Mouse (Mus musculus): ENCODE measurements at regions not wholly inside any gene's neighbourhood (a gene's known extent, or its start where the extent isn't known, plus 50 kb on each side); places are given as distances from the start of the nearest gene placed in this dataset.

GRCm38 (mm10) chr1:122607309-122607708 lies 1039.5 kb upstream of the Ddx18 start:
- Histone ChIP-seq H3K4me2 (replicated peaks) (no peak overlapping the region), H3K36me3 (replicated peaks; ENCODE audit: control insufficient read depth, insufficient read depth) (no peaks in the 10 kb centered on the region), H3K27ac (no peak overlapping the region), H3K27me3 (ENCODE audit: control insufficient read depth, insufficient read depth, low read length) (no peaks in the 10 kb centered on the region), H3K4me1 (replicated peaks; ENCODE audit: control insufficient read depth, insufficient read depth, low read length) (no peaks in the 10 kb centered on the region), H3K9ac (no peak overlapping the region), H3K4me3 (replicated peaks; ENCODE audit: low read length) (no peak overlapping the region), H3K9me3 (ENCODE audit: control insufficient read depth, low read length) (no peaks in the 10 kb centered on the region)
- ATAC-seq (ENCODE audit: low FRiP score) (no peak), DNase-seq (ENCODE audit: low spot score) (no peak)
- WGBS, result 36% methylated on average over 3 of the region's 3 CpGs

DNA sequence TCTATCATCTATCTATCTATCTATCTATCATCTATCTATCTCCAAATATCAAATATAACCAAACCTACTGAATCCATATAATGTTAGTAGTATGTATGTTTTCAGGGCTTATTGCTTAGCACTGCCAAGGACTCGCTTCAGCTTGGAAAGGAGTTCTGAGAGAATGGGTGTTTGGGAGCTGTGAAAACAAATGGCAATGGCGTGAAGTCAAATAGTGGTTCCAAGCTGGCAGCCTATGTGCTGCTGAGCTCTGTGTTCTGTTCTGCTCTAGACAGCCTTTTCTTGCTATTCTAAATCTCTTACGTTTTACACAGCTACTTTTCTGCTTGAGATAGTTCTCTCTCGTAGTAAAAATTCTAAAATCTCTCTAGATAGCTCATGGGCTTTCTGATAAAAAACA lies 1008.2 kb upstream of the Ddx18 start:
- ATAC-seq (ENCODE audit: low FRiP score) (no peak), DNase-seq (ENCODE audit: low spot score) (no peak)
- no peak overlapping the region for H3K9ac ChIP-seq
- H3K4me2 ChIP-seq (replicated peaks), result no peak overlapping the region
- no peaks in the 10 kb centered on the region for H3K4me1 ChIP-seq (replicated peaks; ENCODE audit: control insufficient read depth, insufficient read depth, low read length)
- 74% methylated on average over 4 of the region's 4 CpGs for WGBS
- no peak overlapping the region for H3K4me3 ChIP-seq (replicated peaks; ENCODE audit: low read length)
- no peaks in the 10 kb centered on the region for H3K36me3 ChIP-seq (replicated peaks; ENCODE audit: control insufficient read depth, insufficient read depth)
- no peaks in the 10 kb centered on the region for H3K27me3 ChIP-seq (ENCODE audit: control insufficient read depth, insufficient read depth, low read length)
- no peaks in the 10 kb centered on the region for H3K9me3 ChIP-seq (ENCODE audit: control insufficient read depth, low read length)
- no peak overlapping the region for H3K27ac ChIP-seq

- no peaks in the 10 kb centered on the region for H3K36me3 ChIP-seq (replicated peaks; ENCODE audit: control insufficient read depth, insufficient read depth)
- WGBS, result 93% methylated on average over 1 of the region's 1 CpGs
- DNase-seq (ENCODE audit: low spot score) (no peak), ATAC-seq (ENCODE audit: low FRiP score) (no peak)
- H3K27me3 ChIP-seq (ENCODE audit: control insufficient read depth, insufficient read depth, low read length), result no peaks in the 10 kb centered on the region
- no peaks in the 10 kb centered on the region for H3K4me1 ChIP-seq (replicated peaks; ENCODE audit: control insufficient read depth, insufficient read depth, low read length)
- no peak overlapping the region for H3K27ac ChIP-seq
- no peak overlapping the region for H3K4me2 ChIP-seq (replicated peaks)
- no peaks in the 10 kb centered on the region for H3K9me3 ChIP-seq (ENCODE audit: control insufficient read depth, low read length)
- no peak overlapping the region for H3K9ac ChIP-seq
- no peak overlapping the region for H3K4me3 ChIP-seq (replicated peaks; ENCODE audit: low read length)
Measured at GRCm38 (mm10) chr1:122551596-122551995, 983.8 kb upstream of the Ddx18 start.

GRCm38 (mm10) chr1:122509580-122509979 lies 941.8 kb upstream of the Ddx18 start:
- Histone ChIP-seq H3K4me1 (replicated peaks; ENCODE audit: control insufficient read depth, insufficient read depth, low read length) (no peaks in the 10 kb centered on the region), H3K27me3 (ENCODE audit: control insufficient read depth, insufficient read depth, low read length) (no peaks in the 10 kb centered on the region), H3K4me3 (replicated peaks; ENCODE audit: low read length) (no peak overlapping the region), H3K36me3 (replicated peaks; ENCODE audit: control insufficient read depth, insufficient read depth) (no peaks in the 10 kb centered on the region), H3K9ac (no peak overlapping the region), H3K4me2 (replicated peaks) (no peak overlapping the region), H3K27ac (no peak overlapping the region), H3K9me3 (ENCODE audit: control insufficient read depth, low read length) (no peaks in the 10 kb centered on the region)
- DNase-seq (ENCODE audit: low spot score) (no peak), ATAC-seq (ENCODE audit: low FRiP score) (no peak)
- 81% methylated on average over 2 of the region's 2 CpGs for WGBS

- 58% methylated on average over 4 of the region's 4 CpGs for WGBS
- ATAC-seq (ENCODE audit: low FRiP score) (no peak), DNase-seq (ENCODE audit: low spot score) (no peak)
- Histone ChIP-seq H3K4me3 (replicated peaks; ENCODE audit: low read length) (no peak overlapping the region), H3K36me3 (replicated peaks; ENCODE audit: control insufficient read depth, insufficient read depth) (no peaks in the 10 kb centered on the region), H3K4me1 (replicated peaks; ENCODE audit: control insufficient read depth, insufficient read depth, low read length) (no peaks in the 10 kb centered on the region), H3K4me2 (replicated peaks) (no peak overlapping the region), H3K9me3 (ENCODE audit: control insufficient read depth, low read length) (no peaks in the 10 kb centered on the region), H3K9ac (no peak overlapping the region), H3K27ac (no peak overlapping the region), H3K27me3 (ENCODE audit: control insufficient read depth, insufficient read depth, low read length) (no peaks in the 10 kb centered on the region)
Measured at GRCm38 (mm10) chr1:122501707-122502106, 933.9 kb upstream of the Ddx18 start.

DNA sequence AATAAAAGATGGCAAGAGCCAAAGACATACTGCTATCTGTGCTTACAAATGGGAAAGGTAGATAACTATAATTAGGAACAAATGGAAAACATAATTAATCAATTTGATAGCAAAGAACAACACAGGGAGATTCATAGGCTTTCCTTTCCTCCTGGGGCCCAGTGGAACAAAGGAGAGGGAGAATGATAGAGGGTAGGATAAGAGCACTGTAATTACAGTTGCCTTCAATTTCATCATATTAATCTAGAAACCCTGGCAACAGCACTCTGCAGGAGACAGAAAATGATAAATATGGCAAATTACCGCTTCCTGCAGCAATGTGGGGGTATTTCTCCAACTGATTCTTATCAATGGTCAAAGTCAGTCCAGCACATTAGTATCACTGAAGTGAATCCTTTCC lies 910.2 kb upstream of the Ddx18 start:
- H3K4me1 ChIP-seq (replicated peaks; ENCODE audit: control insufficient read depth, insufficient read depth, low read length), result no peaks in the 10 kb centered on the region
- no peaks in the 10 kb centered on the region for H3K36me3 ChIP-seq (replicated peaks; ENCODE audit: control insufficient read depth, insufficient read depth)
- H3K27me3 ChIP-seq (ENCODE audit: control insufficient read depth, insufficient read depth, low read length), result no peaks in the 10 kb centered on the region
- peak; percentile 72 for ATAC-seq (ENCODE audit: low FRiP score)
- H3K4me3 ChIP-seq (replicated peaks; ENCODE audit: low read length), result no peak overlapping the region
- no peak overlapping the region for H3K27ac ChIP-seq
- no peak for DNase-seq (ENCODE audit: low spot score)
- H3K4me2 ChIP-seq (replicated peaks), result no peak overlapping the region
- WGBS, result 42% methylated on average over 1 of the region's 1 CpGs
- no peak overlapping the region for H3K9ac ChIP-seq
- no peaks in the 10 kb centered on the region for H3K9me3 ChIP-seq (ENCODE audit: control insufficient read depth, low read length)

DNA sequence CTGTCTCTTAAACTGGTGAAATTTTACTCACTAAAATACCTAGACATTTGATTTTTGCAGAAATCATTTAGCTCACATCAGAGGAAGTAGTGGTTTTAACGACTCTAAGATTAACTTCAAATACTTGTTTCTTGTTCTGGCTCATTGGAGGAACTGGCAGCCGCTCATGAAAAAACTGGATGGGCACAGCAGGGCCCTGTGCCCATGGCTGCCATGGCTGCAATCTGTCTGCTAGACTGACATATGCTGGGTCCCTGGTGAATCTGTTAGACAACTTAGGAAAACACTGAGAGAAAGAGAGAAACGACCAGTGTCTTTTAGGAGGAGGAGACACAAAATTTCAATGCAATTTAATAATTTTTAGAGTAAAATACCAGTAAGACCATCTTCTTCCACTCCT lies 896.1 kb upstream of the Ddx18 start:
- no peaks in the 10 kb centered on the region for H3K9me3 ChIP-seq (ENCODE audit: control insufficient read depth, low read length)
- H3K27me3 ChIP-seq (ENCODE audit: control insufficient read depth, insufficient read depth, low read length), result no peaks in the 10 kb centered on the region
- H3K4me3 ChIP-seq (replicated peaks; ENCODE audit: low read length), result no peak overlapping the region
- no peaks in the 10 kb centered on the region for H3K36me3 ChIP-seq (replicated peaks; ENCODE audit: control insufficient read depth, insufficient read depth)
- DNase-seq (ENCODE audit: low spot score) (no peak), ATAC-seq (ENCODE audit: low FRiP score) (no peak)
- H3K27ac ChIP-seq, result no peak overlapping the region
- no peak overlapping the region for H3K9ac ChIP-seq
- no peak overlapping the region for H3K4me2 ChIP-seq (replicated peaks)
- no peaks in the 10 kb centered on the region for H3K4me1 ChIP-seq (replicated peaks; ENCODE audit: control insufficient read depth, insufficient read depth, low read length)
- WGBS, result 70% methylated on average over 3 of the region's 3 CpGs

GRCm38 (mm10) chr1:122459056-122459455 lies 891.3 kb upstream of the Ddx18 start:
- no peaks in the 10 kb centered on the region for H3K9me3 ChIP-seq (ENCODE audit: control insufficient read depth, low read length)
- no peaks in the 10 kb centered on the region for H3K27me3 ChIP-seq (ENCODE audit: control insufficient read depth, insufficient read depth, low read length)
- no peaks in the 10 kb centered on the region for H3K4me1 ChIP-seq (replicated peaks; ENCODE audit: control insufficient read depth, insufficient read depth, low read length)
- no peak overlapping the region for H3K4me3 ChIP-seq (replicated peaks; ENCODE audit: low read length)
- ATAC-seq (ENCODE audit: low FRiP score) (no peak), DNase-seq (ENCODE audit: low spot score) (no peak)
- WGBS, result 69% methylated on average over 2 of the region's 2 CpGs
- no peaks in the 10 kb centered on the region for H3K36me3 ChIP-seq (replicated peaks; ENCODE audit: control insufficient read depth, insufficient read depth)
- no peak overlapping the region for H3K4me2 ChIP-seq (replicated peaks)
- no peak overlapping the region for H3K27ac ChIP-seq
- no peak overlapping the region for H3K9ac ChIP-seq

- Histone ChIP-seq H3K4me3 (replicated peaks; ENCODE audit: low read length) (no peak overlapping the region), H3K9me3 (ENCODE audit: control insufficient read depth, low read length) (no peaks in the 10 kb centered on the region), H3K4me2 (replicated peaks) (no peak overlapping the region), H3K4me1 (replicated peaks; ENCODE audit: control insufficient read depth, insufficient read depth, low read length) (no peaks in the 10 kb centered on the region), H3K36me3 (replicated peaks; ENCODE audit: control insufficient read depth, insufficient read depth) (no peaks in the 10 kb centered on the region), H3K27me3 (ENCODE audit: control insufficient read depth, insufficient read depth, low read length) (no peaks in the 10 kb centered on the region), H3K27ac (no peak overlapping the region), H3K9ac (no peak overlapping the region)
- DNase-seq (ENCODE audit: low spot score) (no peak), ATAC-seq (ENCODE audit: low FRiP score) (no peak)
- 53% methylated on average over 4 of the region's 4 CpGs for WGBS
Measured at GRCm38 (mm10) chr1:122454881-122455280, 887.1 kb upstream of the Ddx18 start.

DNA sequence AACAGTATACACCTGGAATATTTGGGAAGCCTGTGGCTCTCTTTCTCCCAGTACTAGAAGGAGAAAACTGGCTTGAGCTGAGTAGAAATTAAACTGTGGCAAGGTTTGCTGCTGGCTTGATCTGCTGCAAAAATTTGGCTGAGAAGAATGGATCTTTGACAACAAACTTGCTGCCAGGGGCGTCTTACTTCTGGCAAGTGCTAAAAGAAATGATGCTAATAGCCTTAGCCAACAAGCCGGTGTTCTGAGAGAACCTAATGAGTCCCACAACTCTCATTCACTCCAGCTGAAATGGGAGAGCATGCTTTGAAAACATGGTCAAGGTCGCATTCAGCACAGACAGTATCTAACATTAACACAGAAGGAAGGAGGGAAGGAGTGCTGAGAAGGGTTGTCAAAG lies 885.8 kb upstream of the Ddx18 start:
- H3K4me1 ChIP-seq (replicated peaks; ENCODE audit: control insufficient read depth, insufficient read depth, low read length), result no peaks in the 10 kb centered on the region
- DNase-seq (ENCODE audit: low spot score) (no peak), ATAC-seq (ENCODE audit: low FRiP score) (no peak)
- H3K9ac ChIP-seq, result no peak overlapping the region
- no peaks in the 10 kb centered on the region for H3K27me3 ChIP-seq (ENCODE audit: control insufficient read depth, insufficient read depth, low read length)
- no peak overlapping the region for H3K4me3 ChIP-seq (replicated peaks; ENCODE audit: low read length)
- 65% methylated on average over 3 of the region's 3 CpGs for WGBS
- H3K4me2 ChIP-seq (replicated peaks), result no peak overlapping the region
- no peak overlapping the region for H3K27ac ChIP-seq
- no peaks in the 10 kb centered on the region for H3K9me3 ChIP-seq (ENCODE audit: control insufficient read depth, low read length)
- H3K36me3 ChIP-seq (replicated peaks; ENCODE audit: control insufficient read depth, insufficient read depth), result no peaks in the 10 kb centered on the region
